In genomic region chr11:76892972-76893371, GRCm38 (mm10) we compare ENCODE assay signal across 15 mouse cellular contexts. TPM values are rescaled to one million over a fixed set of nuclear protein-coding genes. Genes with fewer than 3 reads are reported as not detected.
A peak's percentile ranks its signal among the peaks of the same experiment; 100 is the strongest.
DNase-seq lines count a peak whose midpoint lies in the region; ATAC-seq and TF ChIP-seq lines count a peak whose summit lies in the region.
"Had no signal": no experiment of that assay in that cellular context is flagged by ENCODE, and none has a peak within 500 bp of the region (broad histone marks: within the 10 kb centered on the region; RNA-seq: fewer than 3 reads in every experiment).

No protein-coding gene starts in this region.

- ATAC-seq in kidney, embryonic 15.5 days (replicated peaks; ENCODE audit: low FRiP score): no peak
- ATAC-seq in lung, postnatal 0 days: no peak
- ATAC-seq: forebrain, embryonic 14.5 days; midbrain, embryonic 16.5 days had no signal

- H3K4me1 ChIP-seq in heart, adult 2 months (ENCODE audit: control insufficient read depth, insufficient read depth, low read length): peaks cover 20% of the 10 kb centered on the region
- peaks cover 62% of the 10 kb centered on the region for H3K4me1 ChIP-seq in kidney, embryonic 15.5 days
- H3K4me1 ChIP-seq in lung, postnatal 0 days (ENCODE audit: insufficient read depth, low read depth, low read length): peaks cover 8% of the 10 kb centered on the region; the same call in 1 of the 2 replicates
- H3K4me1 ChIP-seq in small intestine, adult 2 months (ENCODE audit: control insufficient read depth, insufficient read depth, insufficient read length, low read length): peaks cover 29% of the 10 kb centered on the region

- no peaks in the 10 kb centered on the region for H3K27me3 ChIP-seq in heart, adult 2 months (ENCODE audit: control insufficient read depth, insufficient read depth, low read length)
- no peaks in the 10 kb centered on the region for H3K27me3 ChIP-seq in kidney, embryonic 15.5 days
- no peaks in the 10 kb centered on the region for H3K27me3 ChIP-seq in lung, postnatal 0 days (replicated peaks; ENCODE audit: insufficient read depth, low read length)
- H3K27me3 ChIP-seq in small intestine, adult 2 months (ENCODE audit: control insufficient read depth, insufficient read depth, low read length): no peaks in the 10 kb centered on the region
- H3K27me3 ChIP-seq: limb, embryonic 15.5 days had no signal

- H3K27ac ChIP-seq in heart, adult 2 months: peak overlapping the region; percentile 73
- H3K27ac ChIP-seq in kidney, embryonic 15.5 days: peak overlapping the region; percentile 87
- H3K27ac ChIP-seq in lung, postnatal 0 days (ENCODE audit: low read length): peak overlapping the region; percentile 54; the same call in 1 of the 2 replicates
- H3K27ac ChIP-seq in small intestine, adult 2 months (ENCODE audit: insufficient read depth, low read depth, low read length): peak overlapping the region; percentile 70
- H3K27ac ChIP-seq: limb, embryonic 15.5 days had no signal

- peaks cover 5% of the 10 kb centered on the region for H3K36me3 ChIP-seq in heart, adult 2 months (ENCODE audit: control insufficient read depth, insufficient read depth, low read length)
- no peaks in the 10 kb centered on the region for H3K36me3 ChIP-seq in kidney, embryonic 15.5 days
- no peaks in the 10 kb centered on the region for H3K36me3 ChIP-seq in lung, postnatal 0 days (ENCODE audit: insufficient read depth, low read length)
- no peaks in the 10 kb centered on the region for H3K36me3 ChIP-seq in small intestine, adult 2 months (ENCODE audit: control insufficient read depth, insufficient read depth, low read length)
- H3K36me3 ChIP-seq: limb, embryonic 15.5 days had no signal

- H3K79me2 ChIP-seq in heart, adult 2 months (replicated peaks; ENCODE audit: control insufficient read depth, insufficient read depth, low read length): no peaks in the 10 kb centered on the region

- no peak overlapping the region for H3K9ac ChIP-seq in heart, adult 2 months (ENCODE audit: low read depth, low read length)
- no peak overlapping the region for H3K9ac ChIP-seq in kidney, embryonic 15.5 days
- H3K9ac ChIP-seq in lung, postnatal 0 days (replicated peaks; ENCODE audit: low read depth): no peak overlapping the region
- H3K9ac ChIP-seq: limb, embryonic 15.5 days had no signal

- no peak for TF ChIP-seq EP300 in heart, adult 2 months (IDR thresholded peaks at IDR 0.05; ENCODE audit: insufficient read depth, low read depth, low read length)
- TF ChIP-seq EP300 in lung, postnatal 0 days (IDR thresholded peaks at IDR 0.05): no peak

- TF ChIP-seq POLR2A in heart, adult 2 months (IDR thresholded peaks at IDR 0.05; ENCODE audit: insufficient read depth, low read depth, low read length): no peak
- TF ChIP-seq POLR2A in small intestine, adult 2 months (IDR thresholded peaks at IDR 0.05; ENCODE audit: low read depth, low read length): no peak

- no peak overlapping the region for H3K4me3 ChIP-seq in heart, adult 2 months
- H3K4me3 ChIP-seq in kidney, embryonic 15.5 days (replicated peaks): no peak overlapping the region
- no peak overlapping the region for H3K4me3 ChIP-seq in lung, postnatal 0 days (ENCODE audit: low read depth, low read length)
- H3K4me3 ChIP-seq in small intestine, adult 2 months (ENCODE audit: low read depth, low read length): no peak overlapping the region
- H3K4me3 ChIP-seq: limb, embryonic 15.5 days had no signal

- H3K9me3 ChIP-seq in kidney, embryonic 15.5 days (replicated peaks): no peaks in the 10 kb centered on the region
- no peaks in the 10 kb centered on the region for H3K9me3 ChIP-seq in lung, postnatal 0 days (ENCODE audit: low read length)
- H3K9me3 ChIP-seq: limb, embryonic 15.5 days had no signal

- TF ChIP-seq CTCF in heart, adult 2 months (IDR thresholded peaks at IDR 0.05): no peak
- no peak for TF ChIP-seq CTCF in lung, postnatal 0 days (IDR thresholded peaks at IDR 0.05)
- no peak for TF ChIP-seq CTCF in small intestine, adult 2 months (IDR thresholded peaks at IDR 0.05; ENCODE audit: extremely low read depth, insufficient read length, insufficient replicate concordance, low read depth, low read length)

- H3K4me2 ChIP-seq in kidney, embryonic 15.5 days: no peak overlapping the region
- H3K4me2 ChIP-seq in lung, postnatal 0 days (replicated peaks; ENCODE audit: low read depth, low read length): no peak overlapping the region
- H3K4me2 ChIP-seq: limb, embryonic 15.5 days had no signal

- intact Hi-C loops in heart, adult 2 months (cut with DNase I): loop anchor here (5.0 kb wide), 1 partner anchor 216 kb away; the partner anchor contains the start of gene Trarg1
- intact Hi-C loops in heart, postnatal 25 days (cut with DNase I): loop anchor here (5.0 kb wide), 1 partner anchor 216 kb away; the partner anchor contains the start of gene Trarg1

- WGBS in heart, adult 2 months: 38% methylated on average over 3 of the region's 3 CpGs
- WGBS in kidney, embryonic 15.5 days: 70% methylated on average over 3 of the region's 3 CpGs
- 57% methylated on average over 3 of the region's 3 CpGs for WGBS in lung, postnatal 0 days
- 23% methylated on average over 3 of the region's 3 CpGs for WGBS in small intestine, adult 2 months

- no peak for DNase-seq in heart, adult 2 months
- DNase-seq in heart, postnatal 25 days (ENCODE audit: low spot score): no peak
- DNase-seq in kidney, postnatal 25 days: no peak
- no peak for DNase-seq in lung, postnatal 0 days (ENCODE audit: low spot score)
- no peak for DNase-seq in lung, postnatal 14 days
- no peak for DNase-seq in cerebellum, adult 11 months
- DNase-seq: cerebellum, postnatal 25 days; layer of hippocampus, adult 9-11 months had no signal

RNA-seq across cellular contexts. Expression of gene Tmigd1, which starts 9.0 kb away (rescaled TPM):
- under 1 TPM; 0.47 to 0.57 TPM for total RNA-seq in heart, adult 2 months (2021)
- 0.16 and 0.20 TPM in 2 replicates for polyA plus RNA-seq in heart, adult 2 months (2012; rRNA removed)
- total RNA-seq in heart, postnatal 25 days (2021): under 1 TPM; 0.45 to 0.47 TPM
- polyA plus RNA-seq in kidney, embryonic 15.5 days (2015; fragmentation: Nextera tagmentation; extraction: Ambion mirVana): 1.7 and 2.8 TPM in 2 replicates
- polyA plus RNA-seq in lung, postnatal 0 days (2015; fragmentation: Nextera tagmentation; extraction: Ambion mirVana): 0.29 and 0.44 TPM in 2 replicates
- 0.29 and 8.4 TPM in 2 replicates for polyA plus RNA-seq in small intestine, adult 2 months (2012; rRNA removed)
- total RNA-seq: megakaryocyte progenitor cell, adult 5-6 weeks had no signal
- polyA plus RNA-seq: forebrain, embryonic 14.5 days; midbrain, embryonic 16.5 days; spleen, adult 2 months had no signal

RNA-seq across cellular contexts. Expression of gene Blmh, which starts 31.6 kb away (rescaled TPM):
- 10 to 100 TPM; 27.6 to 32.7 TPM for total RNA-seq in heart, adult 2 months (2021)
- polyA plus RNA-seq in heart, adult 2 months (2012; rRNA removed): 12.9 and 18.4 TPM in 2 replicates
- 10 to 100 TPM; 36.8 to 41.5 TPM for total RNA-seq in heart, postnatal 25 days (2021)
- 175 and 176 TPM in 2 replicates for polyA plus RNA-seq in kidney, embryonic 15.5 days (2015; fragmentation: Nextera tagmentation; extraction: Ambion mirVana)
- polyA plus RNA-seq in lung, postnatal 0 days (2015; fragmentation: Nextera tagmentation; extraction: Ambion mirVana): 90.2 and 98.7 TPM in 2 replicates
- 2.5 and 4.8 TPM in 2 replicates for polyA plus RNA-seq in small intestine, adult 2 months (2012; rRNA removed)

RNA-seq across cellular contexts. Expression of gene Cpd, which starts 46.2 kb away (rescaled TPM):
- total RNA-seq in heart, adult 2 months (2021): 10 to 100 TPM; 34.8 to 39.7 TPM
- polyA plus RNA-seq in heart, adult 2 months (2012; rRNA removed): 16.8 and 34.5 TPM in 2 replicates
- 10 to 100 TPM; 36.7 to 43.9 TPM for total RNA-seq in heart, postnatal 25 days (2021)
- polyA plus RNA-seq in kidney, embryonic 15.5 days (2015; fragmentation: Nextera tagmentation; extraction: Ambion mirVana): 16.8 and 17.5 TPM in 2 replicates
- 15.7 and 16.7 TPM in 2 replicates for polyA plus RNA-seq in lung, postnatal 0 days (2015; fragmentation: Nextera tagmentation; extraction: Ambion mirVana)
- 16.3 and 16.4 TPM in 2 replicates for polyA plus RNA-seq in small intestine, adult 2 months (2012; rRNA removed)
